Mouse (Mus musculus) intestine, embryonic 16.5 days (tissue): ENCODE measurements around the gene Cenpu. TPM values are rescaled to one million over a fixed set of nuclear protein-coding genes. Genes with fewer than 3 reads are reported as not detected.

Experiments used
- ATAC-seq: fragments of 200-750 bp; cut with Nextera tagmentation; 2 replicates; pipeline ENCODE4 v1.8.0; 2017; ENCODE audit warnings: moderate TSS enrichment, moderate library complexity
- H3K27ac ChIP-seq: fragments of 300-500 bp; sonication (generic); 2 replicates; pipeline ENCODE4 v1.5.1; 2014; ENCODE audit warnings: mild to moderate bottlenecking, low read length
- H3K27me3 ChIP-seq: fragments of 300-500 bp; sonication (generic); replicated peaks from 2 replicates; pipeline ENCODE4 v1.6.1; 2014; ENCODE audit warnings: low read length, control low read depth, mixed read lengths; ENCODE audit not compliant: control insufficient read depth, insufficient read depth
- H3K36me3 ChIP-seq: fragments of 300-500 bp; sonication (generic); 2 replicates; pipeline ENCODE4 v1.6.1; 2014; ENCODE audit warnings: low read length, control low read depth; ENCODE audit not compliant: control insufficient read depth, insufficient read depth
- H3K4me1 ChIP-seq: fragments of 300-500 bp; sonication (generic); 2 replicates; pipeline ENCODE4 v1.6.1; 2014; ENCODE audit warnings: low read length, control low read depth, mixed read lengths; ENCODE audit not compliant: control insufficient read depth, insufficient read depth
- H3K4me2 ChIP-seq: fragments of 300-500 bp; sonication (generic); 2 replicates; pipeline ENCODE4 v1.6.1; 2014; ENCODE audit warnings: low read depth, low read length, control low read depth
- H3K4me3 ChIP-seq: fragments of 300-500 bp; sonication (generic); 2 replicates; pipeline ENCODE4 v1.5.1; 2014; ENCODE audit warnings: mild to moderate bottlenecking, low read length
- H3K9ac ChIP-seq: fragments of 300-500 bp; sonication (generic); 2 replicates; pipeline ENCODE4 v1.6.1; 2014; ENCODE audit warnings: low read depth, low read length
- H3K9me3 ChIP-seq: fragments of 300-500 bp; sonication (generic); 2 replicates; pipeline ENCODE4 v1.6.1; 2016; ENCODE audit warnings: low read length, control low read depth; ENCODE audit not compliant: control insufficient read depth
- WGBS: fragments of 180-500 bp; shearing (Covaris S2); extraction: QIAGEN DNeasy Blood & Tissue Kit; methylation state at CpG from one replicate; pipeline ENCODE4 v1.1.7; 2014; 5-methylcytosine and 5-hydroxymethylcytosine counted together
- polyA plus RNA-seq: library from polyadenylated mRNA; unstranded; fragments of >200 nt; fragmentation: Nextera tagmentation; extraction: Ambion mirVana; gene quantifications from 2 replicates; pipeline ENCODE4 v1.2.1, GENCODE M21; 2015

Gene Cenpu
- polyA plus RNA-seq, 1 experiment from 2014 or later: 12.7 TPM

DNA sequence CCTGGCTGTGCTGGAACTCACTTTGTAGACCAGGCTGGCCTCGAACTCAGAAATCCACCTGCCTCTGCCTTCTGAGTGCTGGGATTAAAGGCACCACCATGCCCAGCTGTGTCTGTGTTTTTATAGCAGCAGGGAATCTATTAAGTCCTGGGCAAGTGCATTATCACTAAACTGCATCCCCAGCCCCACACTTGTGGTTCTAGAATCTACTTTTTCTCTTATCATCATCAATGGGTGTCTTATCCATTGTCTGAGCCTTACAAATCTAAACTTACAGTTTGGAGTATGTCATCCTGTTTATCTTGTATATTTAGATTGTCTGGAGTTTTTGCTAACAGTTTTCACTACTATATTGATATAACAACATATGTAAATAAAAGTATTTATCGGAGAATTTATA lies 36.8 kb downstream of the Cenpu start:
- H3K27me3 ChIP-seq: no peaks in the 10 kb centered on the region
- no peak overlapping the region for H3K9ac ChIP-seq
- H3K9me3 ChIP-seq: no peaks in the 10 kb centered on the region
- 90% methylated on average over 2 of the region's 2 CpGs for WGBS
- H3K36me3 ChIP-seq: no peaks in the 10 kb centered on the region
- no peak overlapping the region for H3K4me3 ChIP-seq
- no peak for ATAC-seq
- H3K4me2 ChIP-seq: no peak overlapping the region
- H3K27ac ChIP-seq: no peak overlapping the region
- H3K4me1 ChIP-seq: no peaks in the 10 kb centered on the region

DNA sequence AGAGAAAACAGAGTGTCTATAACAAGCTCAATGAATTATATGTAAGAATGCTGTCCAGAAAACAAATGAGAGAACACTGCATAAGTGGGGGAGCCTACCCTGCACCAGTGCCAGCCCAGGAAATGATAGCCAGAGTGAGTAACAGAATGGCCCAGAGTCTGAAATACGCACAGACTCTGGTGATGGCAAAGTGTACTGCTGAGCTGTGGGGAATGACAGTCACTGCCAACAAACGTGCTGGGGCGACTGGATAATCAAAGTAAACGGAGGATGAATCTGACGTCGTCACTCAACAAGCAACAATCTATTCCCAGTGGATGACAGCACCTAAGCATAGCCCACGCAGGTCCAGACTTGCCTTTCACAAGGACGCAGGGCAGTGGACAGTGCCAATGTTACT lies 41.2 kb downstream of the Cenpu start:
- H3K4me2 ChIP-seq: no peak overlapping the region
- H3K4me1 ChIP-seq: no peaks in the 10 kb centered on the region
- 80% methylated on average over 8 of the region's 8 CpGs for WGBS
- no peak overlapping the region for H3K4me3 ChIP-seq
- no peaks in the 10 kb centered on the region for H3K9me3 ChIP-seq
- no peaks in the 10 kb centered on the region for H3K36me3 ChIP-seq
- no peak overlapping the region for H3K27ac ChIP-seq
- no peaks in the 10 kb centered on the region for H3K27me3 ChIP-seq
- no peak overlapping the region for H3K9ac ChIP-seq
- no peak for ATAC-seq

DNA sequence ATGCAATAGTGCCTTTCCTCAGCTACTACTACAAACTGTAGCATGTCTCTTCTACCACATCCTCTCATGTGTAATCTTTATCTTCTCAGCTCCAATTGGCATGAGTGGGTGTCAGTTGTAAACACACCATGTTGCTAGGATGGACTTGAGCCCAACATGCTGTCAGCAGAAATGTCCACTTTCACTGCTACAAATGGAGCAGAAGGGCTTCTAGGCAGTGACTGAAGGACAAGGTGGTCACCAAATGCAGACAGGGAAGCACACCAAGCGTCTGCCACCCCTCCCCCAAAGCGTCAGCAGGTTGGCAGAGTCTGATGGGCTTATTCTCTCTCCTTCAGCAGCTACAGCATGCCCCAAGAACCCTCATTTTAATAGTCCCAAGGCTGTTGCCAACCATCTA lies 41.9 kb downstream of the Cenpu start:
- 86% methylated on average over 2 of the region's 2 CpGs for WGBS
- no peak for ATAC-seq
- H3K36me3 ChIP-seq: no peaks in the 10 kb centered on the region
- no peaks in the 10 kb centered on the region for H3K9me3 ChIP-seq
- no peaks in the 10 kb centered on the region for H3K4me1 ChIP-seq
- H3K27me3 ChIP-seq: no peaks in the 10 kb centered on the region
- no peak overlapping the region for H3K27ac ChIP-seq
- no peak overlapping the region for H3K9ac ChIP-seq
- no peak overlapping the region for H3K4me3 ChIP-seq
- no peak overlapping the region for H3K4me2 ChIP-seq

DNA sequence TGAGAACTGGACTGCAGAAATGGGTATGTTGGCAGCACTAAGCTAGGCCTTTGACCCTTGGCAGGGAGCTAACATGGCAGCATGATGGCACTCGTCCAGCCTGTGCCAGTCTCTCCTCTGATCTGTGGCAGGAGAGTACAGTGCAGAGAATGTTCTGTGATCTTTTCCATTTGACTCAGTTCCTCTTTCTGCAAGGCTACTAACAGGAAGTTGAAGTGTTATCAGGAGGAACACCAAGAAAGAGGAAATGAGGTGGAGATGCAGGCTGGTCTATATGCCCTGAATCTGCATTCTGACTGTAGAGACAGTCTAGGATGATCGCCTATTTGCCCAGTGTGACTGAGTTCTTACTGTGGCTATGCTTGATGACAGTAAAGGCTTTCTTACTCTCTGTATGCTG lies 43.8 kb downstream of the Cenpu start:
- WGBS: 91% methylated on average over 2 of the region's 2 CpGs
- Histone ChIP-seq H3K36me3 (no peaks in the 10 kb centered on the region), H3K9me3 (no peaks in the 10 kb centered on the region), H3K4me3 (no peak overlapping the region), H3K9ac (no peak overlapping the region), H3K27ac (no peak overlapping the region), H3K4me2 (no peak overlapping the region), H3K27me3 (no peaks in the 10 kb centered on the region), H3K4me1 (no peaks in the 10 kb centered on the region)
- no peak for ATAC-seq

DNA sequence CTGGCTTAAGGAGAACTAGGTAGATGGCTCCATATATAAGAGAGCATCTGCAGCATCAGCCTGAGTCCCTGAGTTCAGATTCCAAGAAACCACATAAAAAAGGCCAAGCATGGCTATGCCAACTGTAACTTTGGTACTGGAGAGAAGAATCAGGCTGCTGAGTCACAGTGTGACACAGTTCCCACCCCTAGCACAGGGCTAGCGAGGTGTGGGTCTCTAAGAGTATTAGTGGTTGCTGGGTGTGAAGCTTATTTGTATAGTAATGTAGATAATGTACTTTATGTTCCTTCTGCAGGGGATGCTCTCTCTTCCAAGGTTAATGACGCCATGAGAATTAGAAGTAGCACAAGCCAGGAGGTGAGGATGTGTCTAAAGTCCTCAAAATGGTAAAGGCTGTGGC lies 44.7 kb downstream of the Cenpu start:
- WGBS: 88% methylated on average over 2 of the region's 2 CpGs
- Histone ChIP-seq H3K4me1 (no peaks in the 10 kb centered on the region), H3K9me3 (no peaks in the 10 kb centered on the region), H3K27me3 (no peaks in the 10 kb centered on the region), H3K9ac (no peak overlapping the region), H3K4me3 (no peak overlapping the region), H3K27ac (no peak overlapping the region), H3K36me3 (no peaks in the 10 kb centered on the region), H3K4me2 (no peak overlapping the region)
- no peak for ATAC-seq

DNA sequence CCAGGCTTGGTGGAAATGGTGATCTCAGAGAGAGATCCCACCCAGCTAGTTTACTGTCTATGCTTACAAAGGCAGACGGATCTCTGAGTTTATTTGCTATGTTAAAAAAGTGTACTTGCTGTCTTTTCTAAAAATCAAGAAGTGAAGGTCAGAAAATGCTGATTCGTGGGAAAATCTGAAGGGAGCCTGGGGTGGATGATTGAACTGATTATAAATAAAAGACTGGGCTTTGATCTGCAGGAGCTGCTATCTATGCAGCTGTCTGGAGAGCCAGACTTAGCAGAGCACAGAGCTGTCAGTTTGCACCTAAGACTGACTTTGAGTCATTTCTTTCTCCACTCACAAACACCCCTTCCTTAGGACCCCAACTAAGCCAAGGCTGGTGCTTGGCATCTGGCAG lies 45.6 kb downstream of the Cenpu start:
- no peak for ATAC-seq

GRCm38 (mm10) chr8:46598114-46598513 lies 46.3 kb downstream of the Cenpu start:
- H3K27me3 ChIP-seq: no peaks in the 10 kb centered on the region
- no peak overlapping the region for H3K27ac ChIP-seq
- no peaks in the 10 kb centered on the region for H3K9me3 ChIP-seq
- H3K4me2 ChIP-seq: no peak overlapping the region
- H3K9ac ChIP-seq: no peak overlapping the region
- ATAC-seq: no peak
- WGBS: 74% methylated on average over 2 of the region's 2 CpGs
- no peak overlapping the region for H3K4me3 ChIP-seq
- H3K4me1 ChIP-seq: no peaks in the 10 kb centered on the region
- H3K36me3 ChIP-seq: no peaks in the 10 kb centered on the region

More for the DNA sequence above, 45.6 kb downstream of the Cenpu start:
- H3K36me3 ChIP-seq: no peaks in the 10 kb centered on the region
- no peaks in the 10 kb centered on the region for H3K9me3 ChIP-seq
- no peak overlapping the region for H3K4me3 ChIP-seq
- no peaks in the 10 kb centered on the region for H3K4me1 ChIP-seq
- H3K27ac ChIP-seq: no peak overlapping the region
- 56% methylated on average over 2 of the region's 2 CpGs for WGBS
- no peak overlapping the region for H3K4me2 ChIP-seq
- H3K27me3 ChIP-seq: no peaks in the 10 kb centered on the region
- H3K9ac ChIP-seq: no peak overlapping the region

DNA sequence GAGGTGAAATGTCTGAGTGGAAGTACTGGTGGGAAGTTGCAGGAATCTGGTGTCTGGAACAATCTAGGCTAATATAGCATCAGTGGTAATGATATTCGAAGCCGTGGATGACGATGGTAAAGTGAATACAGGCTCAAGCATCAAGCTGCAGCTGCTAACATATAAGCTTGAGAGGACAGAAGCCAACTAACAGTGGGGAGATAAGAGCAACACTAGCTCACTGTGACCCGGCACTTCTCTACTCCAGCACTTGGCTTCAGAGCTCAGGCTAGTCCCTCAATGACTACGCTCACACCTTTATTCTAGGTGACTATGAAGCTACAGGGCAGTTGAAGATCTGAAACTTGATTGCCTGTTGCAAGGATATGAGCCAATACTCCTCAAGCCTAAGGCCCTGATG lies 46.9 kb downstream of the Cenpu start:
- Histone ChIP-seq H3K36me3 (no peaks in the 10 kb centered on the region), H3K27me3 (no peaks in the 10 kb centered on the region), H3K9me3 (no peaks in the 10 kb centered on the region), H3K27ac (no peak overlapping the region), H3K4me3 (no peak overlapping the region), H3K4me2 (no peak overlapping the region), H3K4me1 (no peaks in the 10 kb centered on the region), H3K9ac (no peak overlapping the region)
- WGBS: 92% methylated on average over 5 of the region's 5 CpGs
- ATAC-seq: no peak; the same call in 1 of the 2 replicates

GRCm38 (mm10) chr8:46599314-46599904 lies 47.6 kb downstream of the Cenpu start:
- peak; percentile 74 for ATAC-seq

More at GRCm38 (mm10) chr8:46599314-46599904, 47.6 kb downstream of the Cenpu start:
- no peaks in the 10 kb centered on the region for H3K27me3 ChIP-seq
- H3K36me3 ChIP-seq: no peaks in the 10 kb centered on the region
- H3K4me1 ChIP-seq: no peaks in the 10 kb centered on the region
- 80% methylated on average over 7 of the region's 7 CpGs for WGBS
- no peak overlapping the region for H3K27ac ChIP-seq
- H3K9ac ChIP-seq: no peak overlapping the region
- no peak overlapping the region for H3K4me2 ChIP-seq
- H3K9me3 ChIP-seq: no peaks in the 10 kb centered on the region
- no peak overlapping the region for H3K4me3 ChIP-seq
